Mouse (Mus musculus) heart, adult 18-20 months (tissue): ENCODE results near the gene Cep44. TPM values are rescaled to one million over a fixed set of nuclear protein-coding genes. Genes with fewer than 3 reads are reported as not detected.

ENCODE experiments used
- DNase-seq, 2 experiments: peaks; one replicate each; pipeline ENCODE4 v3.0.0; 2021 to 2022; ENCODE audit warnings: mixed read lengths in 1 of 2
- long read RNA-seq, 2 experiments: library from polyadenylated mRNA; stranded (forward); transcript quantifications; one replicate each; pipeline ENCODE4 v2.0.0; 2021
- total RNA-seq, 2 experiments: library from RNA; stranded (reverse); gene quantifications; 2 replicates each; pipeline ENCODE4 v1.2.3; 2021

The Cep44 gene
- 1 to 10 TPM; 7.7 to 8.9 TPM for total RNA-seq
- long read RNA-seq, experiment 1, partial matches to known transcripts: 1 of 10 reads
- long read RNA-seq, experiment 1, other reads (novel, unspliced or antisense): 7 of 10 reads
- long read RNA-seq, experiment 2, partial matches to known transcripts: 1 of 5 reads
- long read RNA-seq, experiment 2, other reads (novel, unspliced or antisense): 4 of 5 reads

DNA sequence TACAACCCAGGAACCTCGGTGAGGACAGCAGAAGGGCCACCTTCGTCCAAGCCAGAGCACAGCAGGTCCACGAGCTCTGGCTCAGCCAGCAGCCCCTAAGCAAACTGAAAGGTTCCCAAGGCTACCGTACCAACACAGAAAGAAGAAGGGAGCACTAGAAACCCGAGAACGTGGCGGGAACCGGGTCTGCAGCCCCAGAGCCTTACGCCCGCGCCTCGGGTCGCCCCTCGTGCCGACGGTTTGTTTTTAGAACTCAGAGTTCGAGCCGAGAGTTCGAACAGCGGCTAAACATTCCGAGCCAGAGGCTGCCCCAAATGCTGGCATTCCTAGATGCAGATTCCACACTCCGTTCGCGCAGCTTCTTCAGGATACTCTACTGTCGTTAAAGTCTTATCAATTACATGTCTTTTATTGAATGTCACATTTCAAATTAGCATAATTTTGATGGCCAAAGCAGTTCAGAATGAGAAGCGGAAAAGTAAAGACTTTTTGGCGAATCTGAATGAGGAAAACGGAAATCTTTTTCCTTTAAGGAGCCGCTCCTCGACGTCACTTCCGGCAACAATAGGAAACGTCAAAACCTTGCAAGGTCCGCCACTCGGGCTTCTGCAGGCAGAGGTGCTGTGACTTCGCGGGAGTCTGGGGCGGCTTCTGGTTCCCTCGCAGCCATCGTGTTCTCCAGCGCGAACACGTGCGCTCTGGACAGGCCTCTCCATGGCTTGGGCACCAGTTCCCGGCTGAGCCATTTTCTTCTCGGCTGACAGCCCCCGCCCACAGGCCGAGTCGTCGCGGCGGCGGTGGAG is at the start of gene Cep44, which contains the start of gene Fbxo8:
Cep44 (minus strand) TSS at position 490 of the 803 bp plus-strand sequence.
Fbxo8 (plus strand) TSS at position 533 of the 803 bp plus-strand sequence.
- DNase-seq: peak; percentile 84 to 90

DNA sequence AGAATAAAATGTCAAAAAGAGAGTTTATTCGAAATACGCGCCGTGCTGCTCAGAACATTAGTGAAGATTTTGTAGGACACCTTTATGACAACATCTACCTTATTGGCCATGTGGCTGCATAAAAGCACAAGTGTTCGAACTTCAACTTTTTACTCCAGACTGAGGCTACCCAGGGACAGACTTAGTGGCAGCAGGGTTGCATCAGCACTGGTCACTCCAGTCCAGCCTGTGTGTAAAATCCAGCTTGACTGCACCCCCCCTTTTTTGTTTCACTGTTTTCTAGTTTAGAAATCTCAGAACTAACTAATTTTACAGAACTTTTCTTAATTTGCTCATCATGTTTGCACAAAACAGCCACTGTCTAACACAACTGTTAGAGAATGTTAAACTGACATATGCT is 40.7 kb upstream of the Cep44 start:
- no peak for DNase-seq

DNA sequence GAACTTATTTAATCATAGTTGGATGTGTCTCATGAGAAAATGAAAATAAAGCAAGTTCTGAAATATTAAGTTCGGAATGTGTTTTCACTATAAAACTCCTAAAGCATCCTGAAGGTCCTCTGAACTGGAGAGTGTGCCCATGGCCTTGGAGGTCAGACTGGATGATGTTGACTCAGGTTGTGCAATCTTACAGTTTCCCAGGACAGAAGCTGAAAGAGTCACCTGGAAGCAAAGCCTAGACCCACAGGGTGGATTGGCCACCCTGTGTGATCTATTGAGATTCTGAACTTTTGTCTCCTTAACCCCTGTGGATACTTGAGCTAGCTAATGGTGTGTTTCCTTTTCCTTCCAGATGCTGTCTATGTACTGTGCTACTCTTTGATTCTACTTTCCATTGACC is 40.2 kb upstream of the Cep44 start:
- DNase-seq: no peak

DNA sequence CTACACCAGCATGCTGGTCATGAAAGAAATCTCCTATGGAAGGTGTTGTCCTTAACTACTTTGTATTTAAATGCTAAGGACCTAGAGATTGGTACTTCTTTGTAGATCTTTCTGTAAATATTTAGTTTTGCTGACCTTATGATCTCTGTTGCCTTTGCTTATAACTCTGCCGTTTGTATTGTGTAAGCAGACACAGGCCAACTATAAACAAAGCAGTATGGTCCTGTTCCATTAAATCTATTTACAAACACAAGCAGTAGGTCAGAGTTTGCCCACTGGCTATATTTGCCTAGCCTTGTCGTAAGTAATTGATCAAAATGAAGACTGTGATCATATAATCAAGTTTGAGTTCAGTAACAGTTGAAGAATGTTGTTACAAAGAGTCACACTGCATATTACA is 38.2 kb upstream of the Cep44 start:
- DNase-seq: no peak

DNA sequence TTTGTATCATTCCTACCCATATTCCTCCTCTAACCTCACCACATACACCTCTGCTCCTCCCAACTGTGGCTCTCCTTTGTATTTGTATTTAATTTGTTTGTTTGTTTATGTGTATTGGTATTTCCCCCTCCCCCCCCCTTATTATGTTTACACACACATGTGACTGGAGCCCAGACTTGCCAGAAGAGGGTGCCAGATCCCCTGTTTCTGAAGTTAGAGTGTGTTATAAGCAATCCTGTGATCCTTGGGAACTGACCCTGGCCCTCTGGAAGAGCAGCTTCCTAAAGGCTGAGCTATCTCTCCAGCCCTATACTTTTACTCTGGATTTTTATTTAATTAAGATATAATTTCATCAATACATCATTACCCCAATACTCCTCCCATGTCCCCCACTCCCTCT is 32.0 kb upstream of the Cep44 start:
- no peak for DNase-seq

DNA sequence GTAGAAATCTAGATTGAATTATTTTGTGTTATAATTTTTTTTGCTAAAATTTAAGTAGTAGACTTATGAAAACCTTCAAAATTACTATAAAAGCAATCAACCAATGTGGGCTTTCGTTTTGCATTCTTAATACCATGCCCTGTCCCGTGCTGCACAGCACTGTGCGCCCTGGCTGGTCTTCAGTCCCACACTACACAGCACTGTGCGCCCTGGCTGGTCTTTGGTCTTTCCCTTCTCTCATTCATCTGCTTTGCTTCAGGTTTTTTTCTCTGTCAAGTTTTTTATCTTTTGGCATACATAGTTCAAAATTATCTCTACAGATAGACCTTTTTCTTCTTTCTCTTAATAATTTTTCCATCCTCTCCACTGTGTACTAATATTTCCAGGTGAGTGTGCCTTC is 30.1 kb upstream of the Cep44 start:
- no peak for DNase-seq

DNA sequence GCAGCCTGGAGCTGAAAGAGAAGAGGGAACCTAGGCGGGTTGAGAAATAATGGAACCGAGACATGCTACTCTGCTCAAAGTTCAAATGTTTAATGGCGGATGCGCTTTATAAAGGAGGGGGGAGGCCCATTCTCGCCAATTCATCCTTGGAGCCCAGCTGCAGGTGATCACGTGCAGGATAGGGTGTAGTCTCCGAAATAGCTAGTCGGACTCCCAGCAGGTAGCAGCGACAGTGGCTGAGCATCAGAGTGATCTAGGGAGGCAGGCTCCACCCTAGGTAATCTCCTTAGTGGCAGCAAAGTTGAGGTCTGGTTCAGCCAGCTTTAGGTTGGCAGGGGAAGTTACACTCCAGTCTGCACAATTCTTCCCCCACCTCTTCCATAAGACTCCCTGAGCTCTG is 16.0 kb upstream of the Cep44 start:
- DNase-seq: no peak

DNA sequence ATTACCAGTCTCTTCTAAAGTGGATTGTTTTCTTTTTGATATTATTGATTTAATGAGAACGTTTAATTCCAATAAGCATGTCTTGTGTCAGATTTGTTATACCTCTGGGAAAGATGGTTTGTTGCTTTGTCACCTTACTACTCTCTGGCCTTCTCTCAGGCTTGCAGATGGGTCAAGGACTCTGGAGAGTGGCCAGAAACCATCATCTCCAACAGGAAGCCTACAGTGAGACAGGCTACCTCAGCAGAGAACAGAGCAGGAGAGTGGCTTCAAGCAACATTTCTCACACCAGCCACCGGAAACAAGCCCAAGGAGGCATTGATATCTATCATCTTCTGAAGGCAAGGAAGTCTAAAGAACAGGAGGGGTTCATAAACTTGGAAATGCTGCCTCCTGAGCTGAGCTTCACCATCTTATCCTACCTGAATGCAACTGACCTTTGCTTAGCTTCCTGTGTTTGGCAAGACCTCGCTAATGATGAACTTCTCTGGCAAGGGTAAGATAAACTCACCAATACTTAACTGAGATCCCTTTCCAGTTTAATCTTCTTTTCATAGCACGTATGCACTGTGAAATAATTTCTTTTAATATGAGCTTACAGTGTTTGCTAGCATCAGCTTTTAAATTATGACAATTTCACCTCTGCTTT is 13.7 kb upstream of the Cep44 start:
- DNase-seq: peak; percentile 20 to 21

DNA sequence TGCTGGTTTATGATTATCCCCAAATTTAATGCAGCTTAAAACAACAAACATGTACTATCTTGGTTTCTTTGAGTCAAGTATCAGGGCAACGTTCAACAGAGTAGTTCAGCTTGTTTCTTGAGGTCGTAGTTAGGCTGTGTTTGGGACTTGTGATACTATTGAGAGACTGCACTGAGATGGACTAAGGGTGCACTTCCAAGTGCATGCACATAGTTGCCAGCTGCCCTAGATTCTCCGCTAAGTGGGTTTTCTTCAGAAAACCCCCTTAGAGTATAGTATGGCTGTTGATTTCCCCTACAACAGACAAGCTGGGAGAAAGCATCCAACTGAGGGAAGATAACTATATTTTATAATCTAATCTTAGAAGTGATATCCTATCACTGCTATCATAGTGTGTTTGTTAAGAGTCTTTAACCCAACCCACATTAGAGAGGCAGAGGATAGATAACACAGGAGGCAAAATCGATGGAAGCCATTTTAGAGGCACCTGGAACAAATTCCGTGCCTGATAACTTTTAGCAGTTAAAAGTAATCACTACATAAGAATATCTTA is 1.8 kb upstream of the Cep44 start:
- no peak for DNase-seq

DNA sequence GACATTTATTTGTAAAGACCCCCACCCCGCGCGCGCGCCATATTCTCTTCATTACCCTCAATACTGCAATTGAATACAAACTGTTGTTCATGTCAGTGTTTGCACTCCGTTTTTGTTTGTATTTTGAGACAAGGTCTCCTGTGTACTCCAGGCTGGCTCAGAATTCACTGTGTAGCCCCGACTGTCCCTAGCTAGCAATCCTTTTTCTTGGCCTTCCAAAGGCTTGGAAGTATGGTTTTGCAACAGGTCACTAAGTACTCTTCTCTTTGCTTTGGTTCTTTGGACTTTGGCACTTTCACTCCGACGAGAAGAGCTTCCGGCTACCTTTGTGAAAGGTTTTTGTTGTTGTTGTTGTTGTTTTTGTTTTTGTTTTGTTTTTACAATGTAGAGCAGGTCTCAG is 1.2 kb upstream of the Cep44 start:
- peak in 1 of 2 experiments; percentile 20 for DNase-seq

DNA sequence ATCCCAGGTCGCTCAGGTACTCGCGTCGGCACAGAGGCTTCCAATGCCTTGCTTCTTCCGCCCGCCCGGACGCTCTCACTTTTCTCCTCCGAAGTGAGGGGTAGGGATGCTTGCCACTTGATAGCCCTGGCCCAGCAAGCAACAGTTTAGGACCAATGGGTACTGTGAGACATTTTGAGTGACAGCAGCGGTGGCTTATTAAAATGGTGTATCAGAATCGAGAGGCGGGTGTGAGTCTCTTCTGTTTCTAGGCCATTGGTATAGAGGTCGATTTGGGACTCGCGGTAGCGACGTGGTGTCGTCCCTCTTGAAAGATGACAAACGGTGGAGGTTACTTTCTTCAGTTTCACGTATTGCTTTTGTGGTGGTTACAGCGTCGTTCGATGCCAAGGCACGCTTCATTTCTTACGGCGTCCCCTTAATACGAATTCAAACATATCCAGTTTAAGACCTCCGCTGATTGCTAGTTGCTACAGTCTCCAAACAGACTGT is 560 bp upstream of the Cep44 start:
- peak; percentile 95 to 96 for DNase-seq

DNA sequence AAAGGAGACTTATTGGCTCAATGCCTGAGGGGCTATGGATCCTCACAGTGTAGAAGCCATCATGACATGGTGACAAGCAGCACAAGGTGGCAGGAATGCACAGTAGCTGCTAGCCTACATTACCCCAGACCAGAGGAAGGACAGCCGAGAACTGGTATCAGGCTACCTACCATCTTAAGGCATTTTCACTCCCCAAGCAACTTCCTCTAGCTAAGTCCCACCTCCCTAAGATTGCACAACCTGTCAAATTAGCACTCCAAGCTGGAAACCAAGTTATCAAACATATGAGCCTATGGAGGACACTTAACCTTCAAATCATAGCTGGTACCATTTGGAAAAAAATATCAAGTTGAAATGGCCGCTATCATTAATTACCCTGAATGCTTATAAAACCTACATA is 3.0 kb downstream of the Cep44 start:
- DNase-seq: no peak

DNA sequence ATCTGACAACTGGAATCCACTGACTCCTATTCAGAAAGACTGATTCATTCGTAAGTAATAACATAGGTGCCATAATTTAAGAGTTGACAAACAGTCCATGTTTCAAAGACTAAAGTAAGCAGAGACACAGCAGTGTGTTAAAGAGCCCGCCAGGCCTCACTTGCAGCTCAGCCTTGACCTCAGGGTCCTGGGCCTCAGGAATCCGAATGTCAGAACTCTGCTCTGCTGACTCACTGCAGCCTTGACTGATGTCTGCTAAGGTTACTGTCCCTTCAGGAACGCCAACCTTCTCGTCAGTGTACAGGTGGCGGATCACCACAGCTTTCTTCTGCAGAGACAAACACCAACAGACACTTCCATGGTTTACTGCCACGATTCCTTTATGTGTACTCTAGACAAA is 10.1 kb downstream of the Cep44 start:
- no peak for DNase-seq

DNA sequence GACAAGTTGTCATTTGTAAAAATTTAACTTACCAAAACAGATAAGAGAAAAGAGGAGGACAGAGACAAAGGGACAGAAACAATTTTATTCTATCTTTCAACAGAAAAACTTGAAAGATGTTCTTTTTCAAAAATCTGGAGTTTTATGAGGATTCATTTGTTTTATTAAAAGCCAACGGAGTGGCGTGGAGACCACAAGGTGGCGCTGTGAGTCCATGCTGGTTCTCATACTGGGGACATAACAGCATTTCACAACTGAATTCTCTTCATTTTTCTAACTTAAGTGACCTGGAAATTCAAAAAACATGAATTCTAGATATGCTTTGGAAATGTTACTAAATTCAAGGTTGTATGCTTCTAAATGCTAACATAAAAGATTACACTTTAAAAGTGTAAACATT is 20.5 kb downstream of the Cep44 start:
- peak; percentile 22 to 74 for DNase-seq

DNA sequence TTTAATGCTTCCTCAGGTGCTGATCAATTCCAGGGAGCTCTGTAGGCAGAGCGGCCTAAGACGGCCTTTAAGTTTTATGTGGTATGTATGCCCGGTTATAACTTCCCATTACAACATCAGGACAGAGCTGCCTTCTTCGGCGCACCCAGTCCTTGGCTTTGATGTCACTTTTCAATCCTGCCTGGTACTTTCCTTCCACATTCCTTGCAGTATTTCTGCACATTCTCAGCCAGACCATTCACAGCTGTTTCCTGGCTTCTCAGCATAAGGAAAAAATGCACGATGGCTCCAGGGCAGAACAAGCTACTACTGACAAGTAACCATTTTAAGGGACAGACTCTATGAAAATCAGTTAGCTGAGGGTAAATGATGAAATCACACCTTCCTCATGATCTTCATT is 22.0 kb downstream of the Cep44 start:
- DNase-seq: no peak

DNA sequence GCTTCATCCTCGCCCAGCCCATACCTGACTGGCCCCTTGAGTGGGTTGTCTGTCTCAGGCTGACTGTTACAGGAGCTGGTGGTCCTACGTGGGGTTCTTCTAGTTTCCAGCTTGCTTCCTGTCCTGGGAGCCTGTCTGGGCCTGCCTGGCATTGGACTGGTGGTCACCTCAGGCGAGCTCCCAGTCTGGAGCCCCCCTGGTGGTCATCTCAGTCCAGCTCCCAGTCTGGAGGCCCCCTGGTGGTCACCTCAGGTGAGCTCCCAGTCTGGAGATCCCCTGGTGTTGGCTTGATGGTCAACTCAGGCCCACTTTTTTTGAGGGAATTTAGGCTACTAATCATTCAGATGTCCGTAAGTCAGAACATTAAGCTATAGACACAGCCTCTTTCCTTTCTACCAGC is 29.8 kb downstream of the Cep44 start:
- no peak for DNase-seq

DNA sequence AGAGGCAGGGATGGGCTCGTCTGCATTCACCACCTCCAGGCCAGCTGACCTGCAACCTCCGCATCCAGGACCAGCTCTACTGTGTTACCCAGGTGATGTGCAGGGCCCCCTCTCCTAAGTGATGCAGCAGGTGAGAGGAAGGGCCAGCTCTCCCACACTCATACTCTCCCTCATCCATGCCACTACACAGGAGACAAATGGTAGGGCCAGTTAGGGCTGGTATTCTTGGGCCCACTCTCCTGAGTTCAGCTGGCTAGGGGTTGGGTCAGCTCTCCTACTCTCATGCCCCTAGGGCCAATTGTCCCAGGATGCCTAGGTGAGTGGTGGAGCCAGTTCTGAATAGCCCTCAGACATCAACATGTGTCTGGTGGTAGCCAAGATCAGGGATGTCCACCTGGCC is 30.6 kb downstream of the Cep44 start:
- DNase-seq: no peak

DNA sequence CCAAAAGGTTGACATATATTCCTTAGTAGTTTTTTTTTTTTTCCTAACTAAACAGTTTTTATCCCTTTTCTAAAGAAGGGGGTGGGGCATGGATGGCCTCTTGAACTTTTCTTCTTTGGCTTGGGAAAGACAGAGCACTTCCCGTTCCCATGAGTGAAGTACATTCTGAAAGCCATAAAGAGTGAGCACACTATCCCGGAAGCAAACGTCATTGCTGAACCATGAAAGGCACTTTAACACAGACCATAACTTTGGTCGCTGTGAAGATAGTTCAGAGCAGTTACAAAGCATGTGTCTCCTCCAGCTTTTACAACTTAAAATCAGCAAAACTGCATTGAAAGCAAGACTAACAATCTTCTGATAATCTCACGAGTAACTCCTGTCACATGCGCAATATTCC is 32.0 kb downstream of the Cep44 start:
- DNase-seq: no peak

DNA sequence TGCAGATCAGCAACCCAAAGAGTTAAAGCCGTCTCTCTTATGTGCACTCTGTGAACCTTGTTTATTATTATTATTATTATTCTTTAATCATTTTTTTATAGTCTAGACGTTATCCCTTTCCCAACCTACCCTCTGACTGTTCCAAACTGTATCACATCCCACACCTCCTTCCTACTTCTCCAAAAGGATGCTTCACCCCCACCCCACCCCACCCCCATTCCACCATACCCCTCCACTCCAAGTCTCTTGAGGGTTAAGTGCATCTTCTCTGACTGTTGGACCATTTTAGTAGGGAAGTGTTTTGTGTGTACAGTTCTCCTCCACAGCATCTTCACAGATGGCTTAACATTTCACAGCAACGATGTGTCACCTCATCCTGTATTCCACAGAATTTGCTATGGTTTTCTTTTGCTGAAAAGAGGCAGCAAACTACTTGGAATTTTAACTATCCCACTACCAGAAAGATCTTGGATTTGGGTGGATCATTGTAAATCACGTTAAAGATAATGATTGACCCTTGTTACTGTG is 41.8 kb downstream of the Cep44 start:
- DNase-seq: no peak

DNA sequence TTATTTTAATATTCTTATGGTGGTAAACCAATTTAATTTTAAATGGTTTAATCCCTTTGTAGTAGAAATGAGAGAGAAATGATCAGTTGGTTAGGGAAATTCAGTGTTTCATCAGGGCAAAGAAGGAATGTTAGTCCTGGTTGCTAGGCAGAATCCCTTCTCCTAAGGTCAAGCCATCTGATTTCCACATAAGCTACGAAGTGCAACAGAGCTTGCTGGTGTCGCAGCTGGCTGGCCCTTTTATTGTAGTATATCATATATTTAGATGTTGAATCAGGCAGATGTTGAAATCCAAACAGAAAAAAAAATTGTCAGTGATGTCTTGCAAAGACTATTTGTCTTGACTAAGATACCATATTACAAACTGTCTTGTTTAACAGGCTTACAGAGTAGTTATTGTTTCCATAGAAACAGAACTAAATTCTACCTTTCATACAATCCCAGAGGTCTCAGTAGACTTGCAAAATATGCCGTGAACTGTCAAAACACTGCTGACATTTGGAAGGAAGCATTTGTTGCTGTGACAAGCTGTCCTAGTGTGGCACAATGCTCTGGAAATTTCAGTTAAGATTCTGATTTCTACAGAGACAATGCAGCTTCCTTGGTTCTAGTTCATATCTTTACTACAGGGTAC is 42.4 kb downstream of the Cep44 start:
- no peak for DNase-seq

DNA sequence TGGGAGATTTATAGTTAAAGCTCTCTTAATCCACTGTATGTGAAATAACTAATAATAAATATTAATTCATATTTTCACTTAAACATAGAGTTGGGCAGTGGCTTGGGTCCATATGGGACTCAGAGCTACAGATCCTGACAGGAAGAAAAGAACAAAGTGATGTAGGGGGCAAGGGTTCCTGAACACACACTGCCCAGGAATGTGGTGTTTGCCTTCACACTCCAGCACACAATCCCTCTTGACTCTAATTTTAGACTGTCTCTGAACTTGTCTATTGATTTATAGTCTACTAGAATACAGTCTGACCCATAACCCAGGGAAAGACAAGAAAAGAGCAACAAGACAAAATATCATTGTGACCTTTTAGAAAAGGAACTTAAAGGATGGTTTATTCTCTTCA is 48.9 kb downstream of the Cep44 start:
- DNase-seq: no peak

DNA sequence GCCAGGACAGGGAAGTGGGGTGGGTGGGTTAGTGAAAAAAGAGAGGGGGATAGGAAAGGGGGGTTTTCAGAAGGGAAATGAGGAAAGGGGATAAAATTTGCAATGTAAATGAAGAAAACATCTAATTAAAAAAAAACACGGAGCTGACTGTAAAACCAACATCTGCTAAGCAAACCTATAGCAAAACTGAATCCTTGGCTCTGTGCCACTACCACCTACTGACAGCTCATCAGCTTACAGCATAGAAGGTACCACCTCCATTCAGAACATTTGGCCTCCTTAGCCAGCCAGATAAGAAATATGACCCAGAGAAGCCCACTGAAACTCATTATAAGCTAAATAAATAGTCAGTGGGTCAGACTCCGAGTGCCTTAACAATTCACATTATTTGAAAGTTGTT is 61.4 kb downstream of the Cep44 start:
- no peak for DNase-seq
